Mouse (Mus musculus) heart, adult 2 months (tissue): ENCODE results near the gene Tmprss11b. TPM values are rescaled to one million over a fixed set of nuclear protein-coding genes. Genes with fewer than 3 reads are reported as not detected.
A peak's percentile ranks its signal among the peaks of the same experiment; 100 is the strongest.

Experiments used
- DNase-seq, 2 experiments: peaks; one replicate each; pipeline ENCODE4 v3.0.0; 2021
- H3K27ac ChIP-seq: fragments of 200-600 bp; 2 replicates; pipeline ENCODE4 v1.8.1; 2022
- H3K27me3 ChIP-seq: fragments of 200-500 bp; 2 replicates; pipeline ENCODE4 v1.6.1; 2012; ENCODE audit warnings: mild to moderate bottlenecking, low read length, inconsistent platforms, mixed read lengths; ENCODE audit not compliant: control insufficient read depth, insufficient read depth
- H3K36me3 ChIP-seq: fragments of 200-500 bp; 2 replicates; pipeline ENCODE4 v1.6.1; 2012; ENCODE audit warnings: low read length, inconsistent platforms; ENCODE audit not compliant: control insufficient read depth, insufficient read depth
- H3K4me1 ChIP-seq: fragments of 200-500 bp; 2 replicates; pipeline ENCODE4 v1.6.1; 2011; ENCODE audit warnings: low read length; ENCODE audit not compliant: control insufficient read depth, insufficient read depth
- H3K4me3 ChIP-seq: fragments of 200-600 bp; 2 replicates; pipeline ENCODE4 v1.8.1; 2022
- H3K79me2 ChIP-seq: fragments of 200-500 bp; replicated peaks from 2 replicates; pipeline ENCODE4 v1.6.1; 2012; ENCODE audit warnings: mild to moderate bottlenecking, inconsistent platforms, low read length, moderate library complexity, mixed read lengths; ENCODE audit not compliant: control insufficient read depth, insufficient read depth
- H3K9ac ChIP-seq: fragments of 200-500 bp; 2 replicates; pipeline ENCODE4 v1.6.1; 2012; ENCODE audit warnings: low read depth, mild to moderate bottlenecking, control low read depth, inconsistent platforms, low read length, mixed read lengths
- CTCF ChIP-seq: fragments of 200-600 bp; IDR thresholded peaks from 2 replicates; pipeline ENCODE4 v1.8.1; 2022; ENCODE audit warnings: antibody characterized with exemption, mild to moderate bottlenecking, moderate library complexity
- EP300 ChIP-seq: fragments of 200-500 bp; IDR thresholded peaks from 2 replicates; pipeline ENCODE4 v1.6.1; 2011; ENCODE audit warnings: low read depth, low read length, control low read depth; ENCODE audit not compliant: insufficient read depth
- POLR2A ChIP-seq: fragments of 200-500 bp; IDR thresholded peaks from 2 replicates; pipeline ENCODE4 v1.6.1; 2011; ENCODE audit warnings: mild to moderate bottlenecking, low read depth, low read length, control low read depth; ENCODE audit not compliant: insufficient read depth
- WGBS: fragments of 180-500 bp; shearing (Covaris S2); methylation state at CpG from one replicate; pipeline ENCODE4 v1.1.7; 2018; 5-methylcytosine and 5-hydroxymethylcytosine counted together
- intact Hi-C: fragments of 180-260 bp; cut with DNase I; formaldehyde crosslinking; loops from one replicate; pipeline ENCODE4 v1.15.1; 2025
- long read RNA-seq: library from polyadenylated mRNA; stranded (forward); transcript quantifications from one replicate; pipeline ENCODE4 v2.0.0, GENCODE M21; 2021
- polyA plus RNA-seq: library from polyadenylated mRNA; depleted of rRNA; stranded (reverse); fragments of >200 nt; gene quantifications from 2 replicates; pipeline ENCODE4 v1.2.3, GENCODE M21; 2012; rRNA removed
- total RNA-seq, 2 experiments: library from RNA; stranded (reverse); gene quantifications; 2 replicates each; pipeline ENCODE4 v1.2.3; 2021

Gene Tmprss11b
- not detected for total RNA-seq
- not detected in 2 replicates for polyA plus RNA-seq
- long read RNA-seq, result 0 reads

GRCm38 (mm10) chr5:86676262-86676661, at the start of gene Tmprss11b:
Tmprss11b (minus strand) TSS chr5:86676362.
- WGBS, result 72% methylated on average over 5 of the region's 5 CpGs
- Histone ChIP-seq H3K27me3 (no peaks in the 10 kb centered on the region), H3K9ac (no peak within 1 kb of the TSS), H3K4me3 (no peak within 1 kb of the TSS), H3K36me3 (no peaks in the 10 kb centered on the region), H3K79me2 (no peaks in the 10 kb centered on the region), H3K27ac (no peak within 1 kb of the TSS), H3K4me1 (no peaks in the 10 kb centered on the region)
- intact Hi-C loops, result no loop called here
- TF ChIP-seq POLR2A (no peak), EP300 (no peak), CTCF (no peak)
- no peak for DNase-seq

GRCm38 (mm10) chr5:86725021-86725420, 48.9 kb upstream of the Tmprss11b start:
- H3K36me3 ChIP-seq, result no peaks in the 10 kb centered on the region
- no peak for DNase-seq
- intact Hi-C loops, result no loop called here

GRCm38 (mm10) chr5:86722820-86723460, 46.8 kb upstream of the Tmprss11b start:
- Histone ChIP-seq H3K4me1 (no peaks in the 10 kb centered on the region), H3K9ac (no peak overlapping the region), H3K36me3 (no peaks in the 10 kb centered on the region), H3K27me3 (no peaks in the 10 kb centered on the region), H3K4me3 (no peak overlapping the region), H3K79me2 (no peaks in the 10 kb centered on the region), H3K27ac (no peak overlapping the region)
- 33% methylated on average over 2 of the region's 2 CpGs for WGBS
- no peak for DNase-seq
- TF ChIP-seq CTCF (no peak), EP300 (no peak), POLR2A (no peak)
- intact Hi-C loops, result no loop called here

More at GRCm38 (mm10) chr5:86725021-86725420, 48.9 kb upstream of the Tmprss11b start:
- no peak for TF ChIP-seq POLR2A
- TF ChIP-seq EP300, result no peak
- TF ChIP-seq CTCF, result no peak
- H3K79me2 ChIP-seq, result no peaks in the 10 kb centered on the region
- H3K9ac ChIP-seq, result no peak overlapping the region
- no peak overlapping the region for H3K4me3 ChIP-seq
- H3K27me3 ChIP-seq, result no peaks in the 10 kb centered on the region
- no peaks in the 10 kb centered on the region for H3K4me1 ChIP-seq
- H3K27ac ChIP-seq, result no peak overlapping the region

- Histone ChIP-seq H3K27ac (no peak overlapping the region), H3K4me3 (no peak overlapping the region), H3K4me1 (no peaks in the 10 kb centered on the region), H3K36me3 (no peaks in the 10 kb centered on the region), H3K27me3 (no peaks in the 10 kb centered on the region), H3K79me2 (no peaks in the 10 kb centered on the region), H3K9ac (no peak overlapping the region)
- TF ChIP-seq EP300, result no peak
- no peak for TF ChIP-seq CTCF
- no peak for TF ChIP-seq POLR2A
- intact Hi-C loops, result no loop called here
- 71% methylated on average over 2 of the region's 2 CpGs for WGBS
- no peak for DNase-seq
Measured at GRCm38 (mm10) chr5:86714967-86715366, 38.8 kb upstream of the Tmprss11b start.

GRCm38 (mm10) chr5:86704923-86705322, 28.8 kb upstream of the Tmprss11b start:
- H3K4me1 ChIP-seq, result no peaks in the 10 kb centered on the region
- WGBS, result 73% methylated on average over 3 of the region's 3 CpGs
- TF ChIP-seq EP300, result no peak
- TF ChIP-seq CTCF, result no peak
- TF ChIP-seq POLR2A, result no peak
- H3K79me2 ChIP-seq, result no peaks in the 10 kb centered on the region
- no peak for DNase-seq
- no peaks in the 10 kb centered on the region for H3K27me3 ChIP-seq
- intact Hi-C loops, result no loop called here
- H3K4me3 ChIP-seq, result no peak overlapping the region
- H3K9ac ChIP-seq, result no peak overlapping the region
- no peak overlapping the region for H3K27ac ChIP-seq
- no peaks in the 10 kb centered on the region for H3K36me3 ChIP-seq

- H3K27ac ChIP-seq, result no peak overlapping the region
- DNase-seq, result peak; percentile 6 to 39
- no peaks in the 10 kb centered on the region for H3K4me1 ChIP-seq
- no peak overlapping the region for H3K9ac ChIP-seq
- H3K79me2 ChIP-seq, result no peaks in the 10 kb centered on the region
- no peaks in the 10 kb centered on the region for H3K36me3 ChIP-seq
- 56% methylated on average over 4 of the region's 4 CpGs for WGBS
- H3K27me3 ChIP-seq, result no peaks in the 10 kb centered on the region
- H3K4me3 ChIP-seq, result no peak overlapping the region
- TF ChIP-seq POLR2A (no peak), CTCF (peak; percentile 65), EP300 (no peak)
- intact Hi-C loops, result no loop called here
Measured at GRCm38 (mm10) chr5:86684667-86685066, 8.5 kb upstream of the Tmprss11b start.
